Comparison of ENCODE assay signal across 10 mouse cellular contexts in genomic region chr4:12506851-12507551, GRCm38 (mm10).
A peak's percentile ranks its signal among the peaks of the same experiment; 100 is the strongest.
DNase-seq lines count a peak whose midpoint lies in the region; ATAC-seq and TF ChIP-seq lines count a peak whose summit lies in the region.
"Had no signal": no experiment of that assay in that cellular context is flagged by ENCODE, and none has a peak within 500 bp of the region (broad histone marks: within the 10 kb centered on the region; RNA-seq: fewer than 3 reads in every experiment).

No protein-coding gene starts in this region.

- H3K4me1 ChIP-seq in cerebellum, adult 2 months (ENCODE audit: control insufficient read depth, insufficient read depth, low read length): no peaks in the 10 kb centered on the region; the same call in 1 of the 2 replicates
- peaks cover 14% of the 10 kb centered on the region for H3K4me1 ChIP-seq in midbrain, embryonic 16.5 days (ENCODE audit: control insufficient read depth, insufficient read depth, low read length)

- WGBS in cerebellum, adult 2 months: 40% methylated on average over 8 of the region's 8 CpGs
- 17% methylated on average over 8 of the region's 8 CpGs for WGBS in midbrain, embryonic 16.5 days

- DNase-seq in cerebellum, postnatal 4 days (ENCODE audit: low spot score in 2 of 2): peak; percentile 28 to 55
- no peak for DNase-seq in cerebellum, adult 2 months
- peak; percentile 31 to 43 for DNase-seq in left cerebral cortex, postnatal 10 days (ENCODE audit: extremely low spot score in 1 of 2, low spot score in 2 of 2)
- DNase-seq in left cerebral cortex, adult 11 months (ENCODE audit: low spot score): no peak
- DNase-seq in heart, postnatal 4 days: peak; percentile 51
- DNase-seq in adrenal gland, postnatal 10 days: no peak
- DNase-seq in ovary, postnatal 36 days (ENCODE audit: low spot score): no peak
- DNase-seq: cerebellum, adult 8-10 months had no signal

- H3K4me2 ChIP-seq in midbrain, embryonic 16.5 days (ENCODE audit: low read length): peak overlapping the region; percentile 24

- no peak for TF ChIP-seq CTCF in cerebellum, adult 2 months (IDR thresholded peaks at IDR 0.05; ENCODE audit: borderline replicate concordance, insufficient read depth, low read depth, low read length)

- no peak overlapping the region for H3K4me3 ChIP-seq in cerebellum, adult 2 months (replicated peaks; ENCODE audit: insufficient read depth, low read depth, low read length)
- H3K4me3 ChIP-seq in midbrain, embryonic 16.5 days (ENCODE audit: low read depth, low read length): no peak overlapping the region

- ATAC-seq in midbrain, embryonic 16.5 days: peak; percentile 92

- intact Hi-C loops in left cerebral cortex, postnatal 10 days (cut with DNase I): no loop called here

- H3K36me3 ChIP-seq in midbrain, embryonic 16.5 days (ENCODE audit: control insufficient read depth, insufficient read depth, low read length): no peaks in the 10 kb centered on the region

- no peaks in the 10 kb centered on the region for H3K9me3 ChIP-seq in midbrain, embryonic 16.5 days (replicated peaks; ENCODE audit: control insufficient read depth, low read length, poor library complexity, severe bottlenecking)

- TF ChIP-seq POLR2A in cerebellum, adult 2 months (IDR thresholded peaks at IDR 0.05; ENCODE audit: borderline replicate concordance, insufficient read depth, low read length): no peak

- no peak overlapping the region for H3K27ac ChIP-seq in cerebellum, adult 2 months (ENCODE audit: insufficient read depth, low read length)
- peak overlapping the region; percentile 63 for H3K27ac ChIP-seq in midbrain, embryonic 16.5 days (ENCODE audit: low read length)
- H3K27ac ChIP-seq: macrophage had no signal

- H3K27me3 ChIP-seq in cerebellum, adult 2 months (ENCODE audit: control insufficient read depth, insufficient read depth, low read length): no peaks in the 10 kb centered on the region
- H3K27me3 ChIP-seq in midbrain, embryonic 16.5 days (ENCODE audit: control insufficient read depth, insufficient read depth, low read depth, low read length): no peaks in the 10 kb centered on the region

- H3K9ac ChIP-seq in midbrain, embryonic 16.5 days (ENCODE audit: low read depth, low read length): peak overlapping the region; percentile 28; the same call in 1 of the 2 replicates

Comparison
In these comparisons a context has a peak if more than half of its experiments do, and no peak if none do; other contexts are left out.
1. DNase-seq: peak in cerebellum, postnatal 4 days (2 of 2), left cerebral cortex, postnatal 10 days (2 of 2) and heart, postnatal 4 days (single experiment); none in cerebellum, adult 2 months (0 of 2), left cerebral cortex, adult 11 months (single experiment), adrenal gland, postnatal 10 days (single experiment) and ovary, postnatal 36 days (single experiment).